Mouse (Mus musculus): ENCODE measurements around the gene Agpat1.

Gene Agpat1

GRCm38 (mm10) chr17:34604511-34605237 lies 612 bp downstream of the Agpat1 start:
- DNase-seq (ENCODE audit: low read depth in 1 of 2, low spot score in 2 of 2) = no peak

- peak; percentile 68 to 79 for DNase-seq (ENCODE audit: low read depth in 1 of 2, low spot score in 2 of 2)
These were observed 1.5 kb downstream of the Agpat1 start for GRCm38 (mm10) chr17:34605609-34606008.

GRCm38 (mm10) chr17:34606186-34607039 lies 2.4 kb downstream of the Agpat1 start:
- no peak for DNase-seq (ENCODE audit: low read depth in 1 of 2, low spot score in 2 of 2)

GRCm38 (mm10) chr17:34607997-34608396 lies 3.9 kb downstream of the Agpat1 start:
- no peak for DNase-seq (ENCODE audit: low read depth in 1 of 2, low spot score in 2 of 2)

GRCm38 (mm10) chr17:34611050-34611449 lies 7.0 kb downstream of the Agpat1 start:
- no peak for DNase-seq (ENCODE audit: low read depth in 1 of 2, low spot score in 2 of 2)

GRCm38 (mm10) chr17:34613054-34613645 lies 9.1 kb downstream of the Agpat1 start:
- DNase-seq (ENCODE audit: low read depth in 1 of 2, low spot score in 2 of 2) = no peak

GRCm38 (mm10) chr17:34613830-34614229 lies 9.8 kb downstream of the Agpat1 start:
- no peak for DNase-seq (ENCODE audit: low read depth in 1 of 2, low spot score in 2 of 2)

- DNase-seq (ENCODE audit: low read depth in 1 of 2, low spot score in 2 of 2) = no peak
These were observed 11.8 kb downstream of the Agpat1 start, which contains the start of gene Egfl8 for GRCm38 (mm10) chr17:34615871-34616270. Gene Egfl8 (minus strand): TSS chr17:34615971.

GRCm38 (mm10) chr17:34618999-34619398 lies 14.9 kb downstream of the Agpat1 start:
- DNase-seq (ENCODE audit: low read depth in 1 of 2, low spot score in 2 of 2) = peak; percentile 53 to 63

GRCm38 (mm10) chr17:34621006-34621405 lies 16.9 kb downstream of the Agpat1 start:
- no peak for DNase-seq (ENCODE audit: low read depth in 1 of 2, low spot score in 2 of 2)

- no peak for DNase-seq (ENCODE audit: low read depth in 1 of 2, low spot score in 2 of 2)
These were observed 19.1 kb downstream of the Agpat1 start for GRCm38 (mm10) chr17:34623161-34623560.

- no peak for DNase-seq (ENCODE audit: low read depth in 1 of 2, low spot score in 2 of 2)
These were observed 20.9 kb downstream of the Agpat1 start for GRCm38 (mm10) chr17:34624981-34625380.

GRCm38 (mm10) chr17:34626062-34626772 lies 22.2 kb downstream of the Agpat1 start:
- DNase-seq (ENCODE audit: low read depth in 1 of 2, low spot score in 2 of 2) = no peak

GRCm38 (mm10) chr17:34626773-34627092 lies 22.7 kb downstream of the Agpat1 start:
- no peak for DNase-seq (ENCODE audit: low read depth in 1 of 2, low spot score in 2 of 2)

GRCm38 (mm10) chr17:34627093-34627942 lies 23.3 kb downstream of the Agpat1 start:
- DNase-seq (ENCODE audit: low read depth in 1 of 2, low spot score in 2 of 2) = no peak

GRCm38 (mm10) chr17:34627943-34628643 lies 24.0 kb downstream of the Agpat1 start, which contains the start of gene Ppt2:
Gene Ppt2 (minus strand): TSS chr17:34628510.
- DNase-seq (ENCODE audit: low read depth in 1 of 2, low spot score in 2 of 2) = peak in 1 of 2 experiments; percentile 31

- DNase-seq (ENCODE audit: low read depth in 1 of 2, low spot score in 2 of 2) = no peak
These were observed 24.5 kb downstream of the Agpat1 start for GRCm38 (mm10) chr17:34628644-34628967.

- DNase-seq (ENCODE audit: low read depth in 1 of 2, low spot score in 2 of 2) = no peak
These were observed 25.2 kb downstream of the Agpat1 start, which contains the start of gene Prrt1 for GRCm38 (mm10) chr17:34629221-34629751. Gene Prrt1 (plus strand): TSS chr17:34629533.

GRCm38 (mm10) chr17:34629796-34630603 lies 25.9 kb downstream of the Agpat1 start:
- no peak for DNase-seq (ENCODE audit: low read depth in 1 of 2, low spot score in 2 of 2)

Measured in monocyte, adult 2 months (primary cell).